Mouse (Mus musculus) c-Kit-positive CD71-positive TER-119-negative erythroid progenitor cells, embryonic 14.5 days (primary cell): ENCODE results near the gene Gm20521.

Experiments used
- DNase-seq: peaks from one replicate; pipeline ENCODE4 v3.0.0-alpha.2; 2013; ENCODE audit warnings: low read depth

The Gm20521 gene

DNA sequence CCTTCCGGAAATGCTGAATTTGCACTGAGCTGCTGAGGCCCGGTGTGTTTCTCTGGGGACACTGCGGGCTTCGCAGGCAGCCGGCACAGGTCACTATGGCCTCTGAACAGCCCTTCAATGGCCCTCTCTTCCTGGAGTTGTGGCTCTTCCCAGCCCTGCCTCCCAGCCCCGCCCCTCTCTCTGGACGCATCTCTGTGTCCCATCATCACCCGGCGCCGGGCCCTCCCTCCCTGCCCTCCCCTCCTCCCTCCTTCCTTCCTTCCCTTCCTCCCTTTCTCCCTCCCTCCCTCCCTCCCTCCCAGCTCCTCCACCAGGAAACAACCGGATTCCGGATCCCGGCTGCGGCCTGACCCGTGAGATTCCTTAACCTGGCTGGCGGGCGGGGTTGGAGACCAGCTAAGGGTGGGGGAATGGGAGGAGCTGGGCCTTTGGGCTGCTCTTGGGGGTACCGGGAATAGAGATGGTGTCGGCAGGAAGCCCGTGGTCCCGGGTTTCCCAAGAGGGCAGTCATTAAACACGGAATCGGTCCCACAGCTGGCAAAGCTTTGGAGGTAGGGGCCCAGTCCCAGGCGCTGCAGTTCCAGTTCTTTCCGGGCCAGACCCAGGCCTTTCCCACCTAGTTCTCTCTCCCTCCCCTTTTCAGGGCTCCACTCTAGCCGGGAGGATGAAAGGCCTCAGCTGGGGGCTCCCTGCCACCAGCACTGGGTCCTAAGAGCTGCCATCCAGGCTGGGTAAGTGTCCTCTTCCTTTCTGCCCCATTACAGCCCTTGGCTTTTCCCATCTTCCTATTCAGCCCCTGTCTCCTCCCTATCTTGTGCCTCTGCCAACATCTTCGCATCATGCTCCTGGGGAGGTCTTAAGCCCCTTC, at the start of gene Gm20521, which contains the start of gene Bcl2l2:
Gm20521 (plus strand) TSS at position 288 of the 868 bp plus-strand sequence.
Bcl2l2 (plus strand) TSS at position 224 of the 868 bp plus-strand sequence.
- DNase-seq = no peak

DNA sequence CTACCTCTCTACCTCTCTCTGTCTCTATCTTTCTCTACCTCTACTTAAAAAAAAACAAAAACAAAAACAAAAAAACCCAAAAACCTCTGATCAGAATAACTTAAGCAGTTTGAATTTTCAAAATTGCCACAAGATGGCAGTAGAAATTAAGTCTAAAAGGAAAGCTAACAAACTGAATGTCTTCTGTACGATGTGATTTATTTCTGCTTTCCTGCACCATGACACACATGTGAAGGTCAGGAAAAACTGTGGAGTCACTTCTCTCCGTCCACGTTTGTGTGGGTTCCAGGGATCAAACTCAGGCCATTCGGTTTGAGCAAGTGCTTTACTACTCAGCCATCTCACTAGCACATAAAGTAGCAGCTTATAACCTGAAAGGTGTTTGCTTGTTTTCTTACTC, 39.8 kb upstream of the Gm20521 start:
- DNase-seq = no peak

DNA sequence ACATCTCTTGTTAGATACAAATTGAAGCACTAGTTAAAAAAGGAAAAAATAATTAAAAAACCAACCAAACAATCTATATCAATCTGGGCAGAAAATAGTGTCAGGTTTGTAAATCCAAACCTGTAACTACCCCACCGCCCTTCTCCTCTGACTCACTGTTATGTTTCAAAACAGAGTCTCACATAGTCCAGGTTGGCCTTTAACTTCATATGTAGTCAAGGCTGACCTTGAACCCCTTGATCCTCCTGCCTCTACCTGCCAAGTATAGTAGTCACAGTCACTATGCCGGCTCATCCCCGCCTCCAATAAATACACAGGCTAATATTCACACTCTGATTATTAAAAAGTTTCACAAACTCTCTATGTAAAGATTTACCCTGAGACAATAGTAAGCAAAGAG, 27.5 kb upstream of the Gm20521 start:
- no peak for DNase-seq

DNA sequence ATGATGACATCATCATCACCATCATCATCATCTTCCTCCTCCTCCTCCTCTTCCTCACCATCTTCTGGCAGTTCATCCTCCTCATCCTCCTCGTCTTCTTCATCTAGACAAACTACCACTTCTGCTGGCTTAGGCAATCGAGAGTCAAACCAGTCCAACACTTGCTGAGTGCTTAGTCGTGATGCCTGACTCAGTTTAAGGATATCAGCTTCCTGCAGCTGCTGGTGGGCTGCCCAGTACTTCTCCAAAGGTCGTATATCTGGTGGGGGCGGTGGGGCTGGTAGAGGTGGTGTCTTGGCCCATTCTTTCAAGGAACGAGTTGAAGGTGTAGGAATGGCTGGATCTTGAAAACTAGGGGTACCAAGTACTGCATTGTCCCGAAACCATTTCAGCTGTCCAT, 26.5 kb upstream of the Gm20521 start:
- DNase-seq = no peak

DNA sequence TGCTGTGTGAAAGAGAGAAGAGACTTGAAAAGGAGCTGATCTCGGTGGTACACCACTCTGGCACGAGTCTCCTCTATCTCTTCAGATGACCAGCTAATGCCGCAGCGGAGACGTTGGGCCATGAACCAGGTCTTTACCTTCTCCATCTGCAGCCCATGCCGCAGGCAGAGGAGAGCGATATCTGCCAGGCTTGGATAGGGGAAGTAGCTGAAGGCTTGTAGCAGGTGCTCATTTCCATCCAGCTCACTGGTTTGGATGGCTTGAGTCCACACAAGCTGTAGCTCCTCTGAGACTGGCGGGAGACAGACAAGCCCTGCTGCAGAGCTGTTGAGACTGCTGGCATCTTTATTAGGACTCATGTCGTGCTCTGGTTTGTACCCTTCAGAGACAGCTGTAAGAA, 25.4 kb upstream of the Gm20521 start:
- DNase-seq = no peak

DNA sequence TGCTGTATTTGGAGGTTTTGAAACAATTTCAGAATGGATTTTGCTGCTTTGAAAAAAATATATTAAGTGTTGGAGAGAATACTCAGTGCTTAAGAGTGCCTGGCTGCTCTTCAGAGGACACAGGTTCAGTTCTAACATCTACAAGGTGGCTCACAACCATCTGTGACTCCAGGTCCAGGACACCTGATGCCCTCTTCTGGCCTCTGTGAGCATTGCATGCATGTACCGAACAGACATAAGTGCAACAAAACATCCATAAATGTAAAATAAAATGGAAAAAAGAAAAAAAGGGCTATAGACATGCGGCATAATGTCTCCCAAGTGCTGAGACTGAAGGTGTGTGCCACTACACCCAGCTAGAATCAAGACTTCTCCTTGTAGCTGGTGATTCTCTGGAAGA, 22.7 kb upstream of the Gm20521 start:
- DNase-seq = no peak

DNA sequence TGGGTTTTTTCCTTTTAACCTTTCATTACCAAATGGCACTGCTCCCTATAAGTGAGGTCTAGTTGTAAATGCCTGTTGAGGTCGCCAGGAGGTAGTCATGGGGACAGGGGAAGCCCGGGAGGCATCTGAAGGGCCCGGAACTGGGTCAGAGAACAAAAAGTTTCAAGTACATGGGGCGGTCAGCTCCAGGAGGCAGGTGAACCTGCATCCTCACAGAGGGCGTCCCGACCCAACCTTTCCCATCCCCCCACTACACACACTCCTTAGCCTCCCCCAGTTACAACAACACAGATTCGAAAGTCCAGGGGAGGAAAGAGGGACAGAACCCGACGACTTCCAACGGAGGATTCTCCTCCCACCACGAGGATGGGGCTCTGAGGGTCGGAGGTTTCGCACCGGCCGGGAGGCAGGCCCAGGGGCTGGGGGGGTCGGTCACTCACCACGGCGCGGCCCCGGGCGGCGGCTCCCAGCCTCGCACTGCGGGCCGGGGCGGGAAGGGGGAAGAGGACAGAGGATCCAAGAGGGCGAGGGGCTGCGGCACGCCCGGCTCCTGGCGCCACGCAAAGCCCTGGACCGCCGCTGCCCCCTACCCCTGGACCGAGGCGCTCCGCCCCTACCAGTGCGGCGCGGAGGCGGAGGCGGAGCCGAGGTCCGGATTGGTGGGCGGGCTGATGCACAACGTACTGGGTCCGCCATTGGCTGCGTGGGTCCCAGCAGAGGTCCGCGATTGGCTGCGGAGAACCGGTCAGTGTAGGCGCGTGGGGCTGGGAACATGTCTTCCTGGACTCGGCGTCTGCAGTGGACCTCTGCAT, 19.5 kb upstream of the Gm20521 start:
- DNase-seq = peak; percentile 77

DNA sequence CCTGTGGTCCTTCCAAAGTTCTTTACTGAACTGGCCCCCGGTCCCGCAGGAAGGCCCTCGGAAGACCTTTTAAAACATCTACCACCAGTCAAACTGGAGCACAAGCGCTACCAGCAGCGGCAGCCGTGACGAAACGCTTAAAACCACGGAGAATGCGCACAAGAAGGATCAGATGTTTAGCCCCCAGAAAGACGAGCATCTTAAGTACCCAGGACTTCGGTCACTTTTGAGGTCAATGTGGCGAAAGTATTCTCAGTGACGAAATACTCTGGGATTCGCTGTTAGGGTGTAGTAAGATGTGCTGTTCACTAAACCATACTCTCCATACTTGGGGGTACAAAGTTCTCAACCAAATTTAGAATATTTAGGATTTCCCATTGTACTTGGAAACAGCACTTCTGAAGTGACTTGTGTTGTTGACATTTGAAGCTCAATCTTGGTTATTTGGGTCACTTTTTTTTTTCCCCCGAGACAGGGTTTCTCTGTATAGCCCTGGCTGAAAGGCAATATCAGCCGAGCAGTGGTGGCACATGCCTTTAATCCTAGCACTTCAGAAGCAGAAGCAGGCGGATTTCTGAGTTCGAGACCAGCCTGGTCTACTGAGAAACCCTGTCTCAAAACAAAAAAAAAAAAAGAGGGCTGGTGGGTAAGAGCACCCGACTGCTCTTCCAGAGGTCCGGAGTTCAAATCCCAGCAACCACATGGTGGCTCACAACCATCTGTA, 18.8 kb upstream of the Gm20521 start:
- no peak for DNase-seq

DNA sequence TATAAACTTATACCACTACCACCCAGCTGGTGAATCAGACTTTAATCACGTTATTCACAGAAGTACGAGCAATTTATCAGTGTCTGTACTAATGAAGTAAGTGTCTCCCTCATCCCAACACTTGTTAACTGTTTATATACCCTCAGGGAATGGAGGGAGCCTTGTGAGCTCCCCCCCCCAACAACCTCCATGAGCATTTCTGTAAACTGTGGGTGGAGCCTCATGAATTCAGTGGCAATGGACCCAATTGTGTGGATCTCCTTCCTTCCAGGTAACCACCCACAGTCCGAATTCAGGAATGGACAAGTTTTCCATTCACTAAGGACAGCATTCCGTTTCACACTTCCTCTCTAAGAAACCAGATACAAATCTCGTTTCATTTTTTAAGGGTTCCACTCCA, 17.6 kb upstream of the Gm20521 start:
- no peak for DNase-seq

DNA sequence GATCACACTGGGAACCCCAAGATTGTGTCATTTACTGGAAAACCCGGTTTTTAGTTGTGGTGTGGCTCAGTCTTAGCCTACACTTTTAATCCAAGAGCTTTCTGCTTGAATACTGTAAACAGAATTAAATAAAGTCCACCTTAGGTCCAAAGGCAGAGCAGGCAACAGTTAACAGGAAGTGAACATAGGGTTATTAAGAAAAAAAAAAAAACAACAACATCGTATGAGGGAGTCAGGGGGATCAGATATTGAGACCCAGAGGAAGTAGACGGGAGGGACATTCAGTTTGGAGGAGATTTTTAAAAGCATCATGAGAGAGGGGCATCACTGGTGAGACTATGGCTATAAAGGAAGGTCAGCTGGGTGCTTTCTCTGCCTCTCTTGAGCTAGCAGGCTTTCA, 17.0 kb upstream of the Gm20521 start:
- no peak for DNase-seq

DNA sequence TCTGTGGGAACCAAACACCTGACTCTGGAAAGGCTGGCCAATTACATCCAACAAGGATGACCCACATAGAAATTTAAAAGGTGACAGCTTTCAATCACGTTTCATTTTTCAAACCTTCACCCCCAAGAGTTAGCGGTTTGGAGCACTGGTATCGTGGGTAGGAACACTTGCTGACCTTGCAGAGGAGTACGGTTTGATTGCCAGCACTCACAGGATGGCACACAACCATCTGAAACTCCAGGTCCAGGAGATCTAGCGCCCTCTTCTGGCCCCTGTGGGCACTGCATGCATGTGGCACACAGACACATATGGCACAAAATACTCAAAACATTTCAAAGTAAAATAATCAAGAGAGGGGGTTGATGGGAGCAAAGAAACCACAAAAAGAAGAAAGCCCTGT, 16.3 kb upstream of the Gm20521 start:
- DNase-seq = no peak

DNA sequence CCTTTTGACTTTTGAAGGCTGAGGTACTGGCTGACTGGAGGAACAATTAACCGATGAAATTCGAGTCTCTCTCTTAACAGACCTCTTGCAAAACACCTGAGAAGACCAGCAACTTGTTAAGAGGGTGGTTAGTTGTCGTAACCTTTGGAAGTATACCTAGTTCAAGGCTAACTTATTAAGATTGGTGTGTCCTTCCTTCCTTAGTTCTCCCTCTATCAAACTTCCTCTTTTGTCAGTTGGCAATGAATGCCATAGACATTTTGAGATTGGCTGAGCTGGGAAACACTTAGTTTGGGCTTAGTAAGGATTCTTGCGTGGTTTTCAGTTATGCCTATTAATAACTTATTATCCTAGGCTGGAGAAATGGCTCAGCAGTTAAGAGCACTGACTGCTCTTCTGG, 15.2 kb upstream of the Gm20521 start:
- no peak for DNase-seq

DNA sequence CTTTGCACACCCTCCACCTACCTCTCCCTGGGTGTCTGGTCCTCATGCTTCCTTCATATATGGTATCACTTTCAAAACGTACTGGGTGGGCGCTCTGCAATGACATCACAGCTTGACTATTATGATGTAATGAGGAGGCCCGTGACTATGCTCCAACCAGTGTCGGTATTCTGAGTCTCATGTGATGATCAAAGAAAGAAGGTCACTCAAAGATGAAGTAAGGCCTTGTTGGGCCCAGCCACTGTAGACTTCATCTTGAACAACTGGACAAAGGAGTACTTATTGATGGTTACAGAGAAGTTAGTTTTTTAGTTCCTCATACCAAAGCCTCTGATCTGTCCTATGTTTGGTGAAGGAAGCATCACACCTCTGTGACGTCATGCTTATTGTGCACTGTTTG, 12.4 kb upstream of the Gm20521 start, which contains the start of gene Homez:
Homez (minus strand) TSS at position 101 of the 400 bp plus-strand sequence.
- DNase-seq = no peak

DNA sequence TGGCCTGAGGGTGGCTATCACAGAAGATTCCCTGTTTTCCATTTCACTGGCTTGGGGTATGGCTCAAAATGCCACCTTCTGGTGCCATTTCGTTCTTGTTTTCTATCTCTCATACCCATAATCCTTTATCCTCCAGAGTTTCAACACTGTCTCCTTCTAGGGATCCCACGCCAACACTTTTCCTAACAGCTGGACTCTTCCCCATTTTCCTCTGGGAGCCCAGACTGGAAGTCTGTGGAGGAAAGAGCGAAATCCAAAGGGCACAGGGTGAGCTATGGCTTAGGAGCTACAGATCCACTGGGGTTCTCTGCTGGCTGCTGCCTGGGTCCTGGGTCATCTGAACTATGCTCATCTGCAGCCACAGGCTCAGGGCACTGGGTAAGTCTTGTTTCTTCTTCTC, 9.1 kb upstream of the Gm20521 start:
- no peak for DNase-seq

DNA sequence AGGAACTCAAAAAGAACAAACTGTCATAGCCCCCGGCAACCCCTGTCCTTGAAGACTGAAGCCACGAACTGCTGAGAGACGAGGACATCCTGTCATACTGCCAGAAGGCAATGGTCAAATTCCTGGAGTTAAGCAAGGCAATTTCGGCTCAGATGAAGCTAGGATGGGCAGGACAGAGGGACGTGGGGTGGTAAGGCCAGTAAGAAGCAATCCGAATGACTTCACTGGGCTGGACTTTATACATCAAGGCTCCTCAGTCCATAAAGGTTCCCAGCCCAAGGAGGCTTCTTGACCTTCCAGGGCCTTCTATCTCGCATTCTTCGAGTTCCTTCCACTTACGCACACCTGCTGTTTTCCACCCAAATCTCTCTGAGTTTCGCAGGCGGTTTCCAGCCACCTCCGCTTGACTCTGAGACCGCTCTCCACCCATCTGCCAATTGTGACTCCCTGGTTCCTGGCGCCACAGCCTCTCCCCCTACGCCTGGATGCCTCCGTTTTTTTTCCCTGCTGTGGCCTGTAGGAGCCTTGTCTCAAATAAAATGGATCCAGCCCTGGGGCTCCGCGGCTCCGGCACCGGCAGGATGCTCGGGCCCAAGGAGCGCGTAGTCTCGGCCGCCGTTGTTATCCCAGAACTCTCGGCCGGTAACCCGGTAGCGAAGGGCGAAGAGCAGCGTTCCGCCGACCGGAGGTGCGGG, 7.2 kb upstream of the Gm20521 start:
- DNase-seq = no peak

DNA sequence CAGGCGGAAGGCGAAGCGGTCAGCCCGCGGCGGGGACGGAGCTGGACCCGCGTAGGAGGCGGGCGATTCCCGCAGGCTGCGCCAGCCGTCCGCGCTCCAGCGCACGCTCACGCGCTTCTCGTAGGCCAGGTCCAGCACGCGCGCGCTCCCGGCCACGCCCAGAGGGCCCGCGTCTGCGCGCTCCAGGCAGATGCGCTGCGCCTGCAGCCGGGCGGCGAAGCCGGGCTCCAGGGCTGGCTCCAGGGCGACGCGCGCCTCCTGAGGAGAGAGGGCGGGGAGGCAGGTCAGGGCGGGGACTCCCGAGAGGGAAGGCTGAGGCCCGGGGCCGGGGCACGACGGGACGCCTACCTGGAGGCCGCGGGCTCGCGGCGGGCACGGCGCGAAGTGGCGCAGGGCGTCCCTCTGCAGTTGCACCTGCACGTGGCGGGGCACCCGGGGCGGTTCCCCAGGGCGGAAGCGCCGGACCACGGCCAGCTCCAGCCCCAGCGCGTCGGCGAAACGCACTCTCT, 6.6 kb upstream of the Gm20521 start:
- DNase-seq = peak; percentile 82

DNA sequence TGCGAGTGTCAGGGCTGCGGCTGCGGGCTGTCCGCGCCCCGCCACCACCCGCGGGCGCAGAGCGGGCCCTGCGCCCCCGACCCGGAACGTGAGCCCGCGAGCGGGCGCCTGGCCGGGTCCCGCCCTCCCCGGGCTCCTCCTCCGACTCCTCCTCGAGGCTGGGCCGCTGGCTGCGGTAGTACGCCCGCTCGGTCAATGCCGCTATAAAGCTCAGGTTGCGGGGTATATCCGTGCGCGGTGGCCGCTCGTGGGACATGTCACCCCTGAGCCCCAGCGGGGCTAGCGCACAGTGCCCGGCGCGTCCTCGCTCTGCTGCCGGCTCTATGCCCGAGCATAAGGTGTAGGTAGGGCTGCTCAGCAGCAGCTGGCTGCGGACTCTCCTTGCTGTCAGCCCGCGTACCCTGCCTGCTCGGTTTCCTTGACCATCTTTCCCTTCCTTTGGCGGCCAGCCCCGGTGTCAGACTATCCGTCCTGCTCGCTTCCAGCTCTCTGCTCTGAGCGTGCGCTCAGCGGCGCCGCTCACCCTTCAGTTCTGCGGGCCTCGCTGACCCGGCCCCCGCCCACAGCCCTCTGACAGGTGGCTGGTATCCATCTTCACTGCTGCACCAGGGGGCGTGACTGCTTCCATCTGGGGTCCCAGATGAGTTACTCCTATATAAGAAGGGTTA, 6.1 kb upstream of the Gm20521 start, which contains the start of gene Ppp1r3e:
Ppp1r3e (minus strand) TSS at position 503 of the 668 bp plus-strand sequence.
- DNase-seq = no peak

DNA sequence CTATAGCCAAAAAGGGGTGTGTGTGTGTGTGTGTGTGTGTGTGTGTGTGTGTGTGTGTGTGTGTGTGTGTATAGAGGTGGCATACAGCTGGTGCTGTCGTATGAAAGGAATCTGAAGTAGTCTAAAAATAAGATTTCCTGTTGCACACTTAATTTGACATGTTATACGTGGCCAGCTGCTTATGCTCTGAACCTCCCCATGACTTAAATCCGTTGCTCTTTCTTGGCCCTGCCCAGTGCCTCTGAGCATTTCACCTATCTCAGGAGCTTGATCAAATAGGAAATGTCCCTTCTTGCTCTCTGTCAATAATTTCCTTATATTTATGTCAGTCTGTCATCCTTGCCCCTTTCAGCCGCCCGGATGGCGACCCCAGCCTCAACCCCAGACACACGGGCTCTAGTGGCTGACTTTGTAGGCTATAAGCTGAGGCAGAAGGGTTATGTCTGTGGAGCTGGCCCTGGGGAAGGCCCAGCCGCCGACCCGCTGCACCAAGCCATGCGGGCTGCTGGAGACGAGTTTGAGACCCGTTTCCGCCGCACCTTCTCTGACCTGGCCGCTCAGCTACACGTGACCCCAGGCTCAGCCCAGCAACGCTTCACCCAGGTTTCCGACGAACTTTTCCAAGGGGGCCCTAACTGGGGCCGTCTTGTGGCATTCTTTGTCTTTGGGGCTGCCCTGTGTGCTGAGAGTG, 926 bp downstream of the Gm20521 start:
- DNase-seq = no peak

DNA sequence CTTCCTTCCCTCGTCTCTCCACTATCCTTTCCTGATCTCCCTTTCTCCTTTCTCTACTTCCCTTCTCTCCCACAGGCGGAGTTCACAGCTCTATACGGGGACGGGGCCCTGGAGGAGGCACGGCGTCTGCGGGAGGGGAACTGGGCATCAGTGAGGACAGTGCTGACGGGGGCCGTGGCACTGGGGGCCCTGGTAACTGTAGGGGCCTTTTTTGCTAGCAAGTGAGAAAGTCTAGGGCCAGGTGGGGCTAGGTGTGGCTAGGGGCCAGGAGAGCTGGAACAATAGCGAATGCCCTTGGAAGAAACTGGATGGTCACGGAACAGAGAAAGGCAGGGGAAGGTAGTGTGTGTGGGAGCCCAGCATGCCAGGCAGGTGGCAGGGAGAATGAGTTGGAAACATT, 2.1 kb downstream of the Gm20521 start:
- DNase-seq = no peak

DNA sequence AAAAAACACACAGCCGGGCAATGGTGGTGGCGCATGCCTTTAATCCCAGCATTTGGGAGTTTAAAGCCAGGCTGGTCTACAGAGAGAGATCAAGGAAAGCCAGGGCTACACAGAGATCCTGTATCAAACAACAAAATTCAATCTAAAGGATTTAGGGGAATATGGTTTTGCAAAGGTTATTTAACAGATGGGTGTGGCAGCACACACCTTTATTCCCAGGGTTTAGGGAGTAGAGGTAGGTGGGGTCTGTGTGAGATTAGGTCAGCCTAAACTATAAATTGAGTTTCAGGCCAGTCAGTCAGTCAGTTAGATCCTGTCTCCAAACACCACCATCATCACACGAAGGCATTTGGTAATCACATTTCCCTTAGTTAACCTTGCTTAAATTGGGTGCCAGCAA, 9.0 kb downstream of the Gm20521 start, which contains the start of gene Pabpn1:
Pabpn1 (plus strand) TSS at position 301 of the 400 bp plus-strand sequence.
- no peak for DNase-seq
